Mouse (Mus musculus) left cerebral cortex, postnatal 14 days (tissue): ENCODE results near the gene Poldip2. TPM values are rescaled to one million over a fixed set of nuclear protein-coding genes. Genes with fewer than 3 reads are reported as not detected.

Experiments
- DNase-seq, 2 experiments: peaks; one replicate each; pipeline ENCODE4 v3.0.0; 2021 to 2022; ENCODE audit warnings: low spot score in 2 of 2, mixed read lengths in 1 of 2
- intact Hi-C: fragments of 180-260 bp; cut with DNase I; formaldehyde crosslinking; loops from one replicate; pipeline ENCODE4 v1.15.1; 2025
- long read RNA-seq, 2 experiments: library from polyadenylated mRNA; stranded (forward); transcript quantifications; one replicate each; pipeline ENCODE4 v2.0.0; 2021
- total RNA-seq, 2 experiments: library from RNA; stranded (reverse); gene quantifications; 2 replicates each; pipeline ENCODE4 v1.2.3; 2021

Gene Poldip2
- total RNA-seq = 100 to 1,000 TPM; 115 to 119 TPM
- long read RNA-seq, experiment 1, transcript Poldip2-201 (11 exons, 2,054 nt) = major isoform, 171 of 220 reads
- long read RNA-seq, experiment 1, partial matches to known transcripts = 3 of 220 reads
- long read RNA-seq, experiment 1, other reads (novel, unspliced or antisense) = 46 of 220 reads
- long read RNA-seq, experiment 2, transcript Poldip2-201 (11 exons, 2,054 nt) = major isoform, 138 of 196 reads
- long read RNA-seq, experiment 2, partial matches to known transcripts = 13 of 196 reads
- long read RNA-seq, experiment 2, other reads (novel, unspliced or antisense) = 45 of 196 reads

GRCm38 (mm10) chr11:78512025-78512957 is at the start of gene Poldip2, which contains the start of gene Tmem199:
TSS of gene Poldip2 (plus strand) at chr11:78512193.
TSS of gene Tmem199 (minus strand) at chr11:78512172.
- DNase-seq = peak; percentile 89 to 90
- intact Hi-C loops = no loop called here

- intact Hi-C loops = no loop called here
- DNase-seq = no peak
These were observed 49.3 kb upstream of the Poldip2 start for GRCm38 (mm10) chr11:78462669-78463068.

GRCm38 (mm10) chr11:78463286-78464036 is 48.5 kb upstream of the Poldip2 start:
- intact Hi-C loops = no loop called here
- DNase-seq = no peak

- no peak for DNase-seq
- intact Hi-C loops = no loop called here
These were observed 46.9 kb upstream of the Poldip2 start for GRCm38 (mm10) chr11:78465116-78465515.

- peak; percentile 77 to 81 for DNase-seq
- intact Hi-C loops = no loop called here
These were observed 46.3 kb upstream of the Poldip2 start, which contains the start of gene Slc46a1 for GRCm38 (mm10) chr11:78465568-78466180. TSS of gene Slc46a1 (plus strand) at chr11:78465697.

- no peak for DNase-seq
- intact Hi-C loops = no loop called here
These were observed 45.6 kb upstream of the Poldip2 start for GRCm38 (mm10) chr11:78466242-78466912.

- intact Hi-C loops = no loop called here
- no peak for DNase-seq
These were observed 44.5 kb upstream of the Poldip2 start for GRCm38 (mm10) chr11:78467515-78467914.

- no peak for DNase-seq
- intact Hi-C loops = no loop called here
These were observed 44.1 kb upstream of the Poldip2 start for GRCm38 (mm10) chr11:78467932-78468331.

GRCm38 (mm10) chr11:78471326-78472103 is 40.5 kb upstream of the Poldip2 start:
- intact Hi-C loops = no loop called here

GRCm38 (mm10) chr11:78475289-78475688 is 36.7 kb upstream of the Poldip2 start:
- intact Hi-C loops = no loop called here
- no peak for DNase-seq

More at GRCm38 (mm10) chr11:78471326-78472103, 40.5 kb upstream of the Poldip2 start:
- DNase-seq = no peak

- intact Hi-C loops = no loop called here
- DNase-seq = no peak
These were observed 28.4 kb upstream of the Poldip2 start for GRCm38 (mm10) chr11:78483639-78484038.

GRCm38 (mm10) chr11:78488168-78488567 is 23.8 kb upstream of the Poldip2 start:
- peak; percentile 82 to 84 for DNase-seq
- intact Hi-C loops = no loop called here

GRCm38 (mm10) chr11:78490781-78491241 is 21.2 kb upstream of the Poldip2 start:
- peak; percentile 55 to 63 for DNase-seq
- intact Hi-C loops = no loop called here

GRCm38 (mm10) chr11:78495904-78496303 is 16.1 kb upstream of the Poldip2 start:
- intact Hi-C loops = no loop called here
- no peak for DNase-seq

GRCm38 (mm10) chr11:78497071-78497541 is 14.9 kb upstream of the Poldip2 start:
- intact Hi-C loops = no loop called here
- peak in 1 of 2 experiments; percentile 34 for DNase-seq

GRCm38 (mm10) chr11:78497544-78498522 is 14.2 kb upstream of the Poldip2 start, which contains the start of gene Sarm1:
TSS of gene Sarm1 (minus strand) at chr11:78497754.
- intact Hi-C loops = no loop called here
- peak; percentile 96 to 97 for DNase-seq
